Mouse (Mus musculus): ENCODE results near the gene Arpc3.

Arpc3 gene

GRCm38 (mm10) chr5:122391786-122392180, at the start of gene Arpc3:
Gene Arpc3, plus strand, starts transcription at chr5:122391878.
- DNase-seq (ENCODE audit: low spot score), result peak; percentile 92

- DNase-seq (ENCODE audit: low spot score), result no peak
Observed at GRCm38 (mm10) chr5:122342874-122343273, 48.8 kb upstream of the Arpc3 start.

- peak; percentile 16 for DNase-seq (ENCODE audit: low spot score)
Observed at GRCm38 (mm10) chr5:122343768-122344167, 47.9 kb upstream of the Arpc3 start.

- DNase-seq (ENCODE audit: low spot score), result peak; percentile 81
Observed at GRCm38 (mm10) chr5:122344260-122344659, 47.4 kb upstream of the Arpc3 start.

DNA sequence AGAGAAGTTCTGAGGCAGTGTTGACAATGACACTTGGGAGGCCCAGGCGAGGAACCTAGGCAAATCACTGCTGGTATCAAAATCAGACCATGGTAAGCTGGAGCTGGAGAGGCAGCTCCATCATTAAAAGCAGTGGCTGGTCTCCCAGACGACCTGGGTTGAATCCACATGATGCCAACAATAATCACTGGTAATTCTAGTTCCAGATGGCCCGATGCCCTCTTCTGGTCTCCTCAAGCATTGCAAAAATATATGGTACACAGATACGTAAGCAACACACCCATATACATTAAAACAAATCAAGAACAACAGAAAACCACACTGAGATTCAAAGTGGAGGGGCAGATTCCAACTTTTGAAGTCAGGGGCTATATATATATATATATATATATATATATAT, 45.9 kb upstream of the Arpc3 start:
- DNase-seq (ENCODE audit: low spot score), result no peak

DNA sequence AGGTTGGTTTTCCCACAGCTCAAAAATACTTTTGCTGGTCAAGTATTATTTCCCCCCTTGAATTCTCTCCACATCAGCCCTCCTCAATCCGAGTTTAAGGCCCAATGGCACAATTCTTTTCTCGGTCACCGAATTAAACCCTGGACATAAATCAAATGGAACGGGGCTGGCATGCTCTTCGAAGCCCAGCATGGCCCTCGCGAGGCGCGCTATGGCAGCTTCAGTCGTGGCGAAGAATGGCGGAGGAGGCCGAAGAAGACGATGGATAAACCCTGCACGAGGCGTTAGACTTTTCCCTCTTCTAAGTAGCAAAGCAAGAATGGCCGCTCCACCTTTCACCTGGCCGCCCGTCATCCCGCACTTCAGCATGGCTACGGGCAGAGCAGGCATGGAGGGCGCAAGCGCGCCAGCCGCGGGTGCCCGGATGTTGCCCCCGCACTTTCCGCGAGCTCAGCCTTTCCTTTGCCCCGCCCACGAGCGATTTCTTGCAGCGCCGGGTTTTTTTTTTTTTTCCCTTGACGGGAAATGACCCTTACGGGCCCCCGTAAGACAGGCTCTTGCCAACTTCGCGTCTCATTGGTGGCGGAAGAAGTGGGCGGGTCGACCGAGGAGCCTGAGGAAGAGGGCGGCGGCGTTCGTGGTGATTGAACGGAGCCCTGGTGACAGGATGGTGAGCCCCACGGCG, 37.7 kb upstream of the Arpc3 start, which contains the start of the genes Rad9b and Vps29:
Gene Rad9b, minus strand, starts transcription at position 427 of the 685 bp plus-strand sequence.
Gene Vps29, plus strand, starts transcription at position 563 of the 685 bp plus-strand sequence.
- DNase-seq (ENCODE audit: low spot score), result peak; percentile 98

DNA sequence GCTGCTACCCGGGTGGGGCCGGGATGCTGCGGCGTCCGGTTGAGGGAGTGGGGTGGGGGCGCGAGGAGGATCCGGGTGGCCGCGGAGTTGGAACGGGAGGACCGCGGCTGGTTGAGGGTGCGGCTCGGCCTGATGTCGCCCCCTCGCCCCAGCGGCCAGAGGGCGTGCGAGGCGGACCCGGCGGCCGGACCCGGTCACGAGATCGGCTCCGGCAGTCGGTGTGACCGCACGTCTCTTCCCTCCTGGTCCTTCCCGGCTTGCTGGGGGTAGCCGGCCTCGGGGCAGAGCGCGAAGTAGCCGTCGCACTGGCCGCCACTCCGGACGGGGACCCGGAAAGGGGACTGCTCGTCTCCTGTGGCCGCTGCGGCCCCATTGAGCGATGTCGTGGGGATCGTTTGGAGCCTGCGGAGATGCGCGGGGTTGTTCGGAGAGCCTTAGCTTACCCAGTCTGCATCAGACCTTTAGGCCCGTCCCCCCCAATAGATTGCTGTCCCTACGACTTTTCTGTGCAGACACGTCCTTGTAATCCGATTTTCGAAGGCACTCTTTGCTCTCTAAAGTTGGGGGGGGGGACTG, 37.1 kb upstream of the Arpc3 start:
- no peak for DNase-seq (ENCODE audit: low spot score)

DNA sequence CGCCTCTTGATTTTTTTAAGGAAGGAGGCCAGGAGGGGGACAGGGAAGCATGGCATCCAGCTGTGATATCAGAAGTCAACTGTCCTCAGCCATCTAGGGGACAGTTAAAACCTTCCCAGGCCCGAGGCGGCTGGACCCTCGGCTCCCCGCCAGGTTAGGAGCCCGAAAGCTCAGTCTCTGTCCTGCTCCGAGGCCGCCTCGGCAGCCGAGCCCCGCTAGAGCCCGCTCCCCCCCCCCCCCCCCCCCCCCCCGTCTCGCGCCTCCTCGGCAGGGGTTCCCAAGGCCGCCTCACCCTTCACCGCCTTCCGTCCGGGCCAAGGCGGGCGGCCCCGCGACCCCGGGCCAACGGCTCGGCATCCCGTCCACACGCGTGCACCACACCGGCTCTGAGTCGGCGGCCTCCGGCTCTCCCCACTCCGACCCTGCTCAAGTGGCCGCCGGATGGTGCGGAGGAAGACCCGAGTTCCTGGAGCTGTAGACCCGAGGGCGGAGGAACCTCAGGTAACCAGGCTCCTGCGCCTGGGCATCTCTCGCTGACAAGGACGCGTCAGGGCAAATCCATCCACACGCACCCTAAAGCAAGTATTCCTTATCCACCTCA, 20.0 kb upstream of the Arpc3 start, which contains the start of gene Gpn3:
Gene Gpn3, plus strand, starts transcription at position 286 of the 601 bp plus-strand sequence.
- no peak for DNase-seq (ENCODE audit: low spot score)

- DNase-seq (ENCODE audit: low spot score), result peak; percentile 99
Observed at GRCm38 (mm10) chr5:122372192-122372769, 19.4 kb upstream of the Arpc3 start, which contains the start of gene Fam216a. Gene Fam216a, minus strand, starts transcription at chr5:122372364.

DNA sequence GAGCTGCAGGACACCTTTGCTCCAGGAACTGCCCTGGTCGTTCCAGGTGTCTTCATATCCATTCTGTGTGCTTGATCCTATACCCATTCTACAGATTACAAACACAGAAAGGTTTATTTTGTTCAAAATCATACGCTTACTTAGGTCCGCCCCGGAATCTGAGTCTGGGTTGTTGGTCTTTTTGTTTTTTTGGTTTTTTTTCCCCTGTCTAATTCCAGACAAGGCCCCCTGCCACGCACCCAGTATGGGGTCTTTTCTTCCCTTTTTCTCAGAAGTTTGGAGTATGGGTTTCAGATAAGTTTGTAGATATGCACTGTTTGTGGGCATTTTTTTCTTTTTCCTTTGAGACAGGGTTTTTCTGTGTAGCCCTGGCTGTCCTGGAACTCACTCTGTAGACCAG, 18.8 kb upstream of the Arpc3 start:
- no peak for DNase-seq (ENCODE audit: low spot score)

GRCm38 (mm10) chr5:122377101-122377833, 14.4 kb upstream of the Arpc3 start:
- DNase-seq (ENCODE audit: low spot score), result no peak

DNA sequence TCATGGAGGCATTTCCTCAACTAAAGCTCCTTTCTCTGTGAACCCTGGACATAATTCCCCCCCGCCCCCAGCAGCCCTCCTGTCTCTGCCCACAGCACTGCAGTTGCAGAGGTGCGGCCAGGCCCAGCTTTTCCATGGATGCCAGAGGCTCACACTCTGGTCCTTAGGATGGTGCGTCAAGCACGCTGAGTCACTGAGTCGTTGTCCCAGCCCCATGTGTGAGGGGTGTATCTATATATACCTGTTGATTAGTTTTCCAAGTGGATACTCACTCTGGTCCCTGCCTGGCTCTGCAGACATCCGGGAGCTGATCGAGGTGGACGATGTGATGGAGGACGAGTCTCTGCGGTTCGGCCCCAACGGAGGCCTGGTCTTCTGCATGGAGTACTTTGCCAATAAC, 13.5 kb upstream of the Arpc3 start:
- DNase-seq (ENCODE audit: low spot score), result no peak

GRCm38 (mm10) chr5:122379374-122380155, 12.1 kb upstream of the Arpc3 start:
- DNase-seq (ENCODE audit: low spot score), result peak; percentile 70

DNA sequence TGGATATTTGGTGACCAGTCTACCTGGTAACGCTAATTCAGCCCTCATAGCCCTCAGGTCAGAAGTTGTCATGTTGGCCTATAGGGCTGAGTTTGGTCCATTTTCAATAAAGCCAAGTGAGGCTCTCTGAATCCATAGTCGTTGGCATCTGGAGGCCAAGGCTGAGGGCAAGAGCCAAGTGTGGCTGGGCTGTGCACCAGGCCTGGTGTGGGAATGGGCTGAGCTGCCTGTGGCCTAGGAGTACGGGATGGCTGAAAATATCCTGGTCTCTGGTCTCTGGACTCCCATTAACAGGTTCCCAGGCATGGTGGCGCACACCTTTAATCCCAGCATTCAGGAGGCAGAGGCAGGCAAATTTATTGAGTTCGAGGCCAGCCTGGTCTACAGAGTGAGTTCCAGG, 1.7 kb upstream of the Arpc3 start:
- DNase-seq (ENCODE audit: low spot score), result no peak

- DNase-seq (ENCODE audit: low spot score), result no peak
Observed at GRCm38 (mm10) chr5:122390671-122391070, 1.0 kb upstream of the Arpc3 start.

- no peak for DNase-seq (ENCODE audit: low spot score)
Observed at GRCm38 (mm10) chr5:122391178-122391785, 396 bp upstream of the Arpc3 start.

- DNase-seq (ENCODE audit: low spot score), result peak; percentile 15
Observed at GRCm38 (mm10) chr5:122392227-122393004, 738 bp downstream of the Arpc3 start.

DNA sequence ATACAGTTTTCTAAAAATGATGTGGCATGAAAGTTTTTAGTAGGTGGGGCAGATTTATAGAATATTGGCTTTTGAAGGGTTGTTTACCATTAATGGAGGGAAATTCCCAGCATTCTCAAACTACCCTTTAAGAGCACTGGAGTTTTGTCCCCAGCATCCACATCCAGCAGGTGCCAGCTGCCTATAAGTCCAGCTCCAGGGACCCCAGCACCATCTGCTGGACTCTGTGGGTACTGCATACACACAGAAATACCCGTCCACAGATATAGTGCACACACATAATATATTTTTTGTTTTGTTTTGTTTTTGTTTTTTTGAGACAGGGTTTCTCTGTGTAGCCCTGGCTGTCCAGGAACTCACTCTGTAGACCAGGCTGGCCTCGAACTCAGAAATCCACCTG, 2.2 kb downstream of the Arpc3 start:
- peak; percentile 77 for DNase-seq (ENCODE audit: low spot score)

GRCm38 (mm10) chr5:122396791-122397190, 5.1 kb downstream of the Arpc3 start:
- DNase-seq (ENCODE audit: low spot score), result no peak

- no peak for DNase-seq (ENCODE audit: low spot score)
Observed at GRCm38 (mm10) chr5:122397495-122397894, 5.8 kb downstream of the Arpc3 start.

Measured in T-cell, adult 2 months (primary cell).